Mouse (Mus musculus) ES-E14 (cell line): ENCODE results near the gene Slc9a9.

Experiments
- CHD2 ChIP-seq: IDR thresholded peaks from 2 replicates; pipeline ENCODE4 v1.6.1; 2014; ENCODE audit warnings: mild to moderate bottlenecking, low read depth, low read length, inconsistent platforms
- HCFC1 ChIP-seq: IDR thresholded peaks from 2 replicates; pipeline ENCODE4 v1.6.1; 2012; ENCODE audit warnings: low read length, inconsistent platforms, borderline replicate concordance; ENCODE audit not compliant: insufficient read depth
- MAFK ChIP-seq: IDR thresholded peaks from 2 replicates; pipeline ENCODE4 v1.6.1; 2014; ENCODE audit warnings: mild to moderate bottlenecking, low read depth, low read length, inconsistent platforms; ENCODE audit not compliant: insufficient read depth
- ZNF384 ChIP-seq: IDR thresholded peaks from 2 replicates; pipeline ENCODE4 v1.6.1; 2012; ENCODE audit warnings: low read depth, low read length, inconsistent platforms

DNA sequence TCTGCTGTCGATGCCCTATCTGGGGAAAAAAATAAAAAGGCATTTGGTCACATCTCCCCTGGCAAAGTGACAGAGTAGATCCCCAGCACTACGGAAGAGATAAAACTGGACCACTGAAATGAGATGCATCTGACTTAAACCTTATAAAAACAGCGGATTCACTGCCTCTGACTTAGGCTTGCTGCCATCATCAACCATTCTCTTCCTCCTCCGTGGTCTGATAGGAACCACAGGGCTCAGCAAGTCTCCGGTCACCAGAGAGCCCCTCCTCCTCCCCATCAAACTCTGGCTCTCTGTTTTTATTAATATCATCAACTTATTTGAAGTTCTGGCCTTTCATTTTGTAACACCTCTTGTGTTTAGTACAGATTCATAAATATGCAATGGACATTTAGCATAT, 383.5 kb downstream of the Slc9a9 start:
- TF ChIP-seq HCFC1 = no peak
- no peak for TF ChIP-seq CHD2
- TF ChIP-seq ZNF384 = no peak
- TF ChIP-seq MAFK = no peak
